Mouse (Mus musculus) hindlimb bud, embryonic 11.5 days (tissue): ENCODE measurements around the gene Espl1.
"Not testable (repeated sequence)": the region's sequence is repeated elsewhere in the genome, so short reads cannot be mapped to it uniquely, and the experiment has no call there.

Source experiments
- DNase-seq: peaks from one replicate; pipeline ENCODE4 v3.0.0-alpha.2; 2012; ENCODE audit warnings: low read depth, low spot score; ENCODE audit errors: extremely low spot score

Gene Espl1

GRCm38 (mm10) chr15:102335254-102335653 lies 39.2 kb downstream of the Espl1 start:
- no peak for DNase-seq

- DNase-seq: not testable (repeated sequence)
These were observed 39.9 kb downstream of the Espl1 start for GRCm38 (mm10) chr15:102335925-102336324.

GRCm38 (mm10) chr15:102336946-102337345 lies 40.9 kb downstream of the Espl1 start:
- DNase-seq: no peak

- DNase-seq: no peak
These were observed 43.5 kb downstream of the Espl1 start for GRCm38 (mm10) chr15:102339612-102340011.

- DNase-seq: no peak
These were observed 45.5 kb downstream of the Espl1 start for GRCm38 (mm10) chr15:102341580-102341979.

- DNase-seq: no peak
These were observed 48.4 kb downstream of the Espl1 start for GRCm38 (mm10) chr15:102344490-102344889.

- no peak for DNase-seq
These were observed 50.4 kb downstream of the Espl1 start for GRCm38 (mm10) chr15:102346444-102346843.

- DNase-seq: peak; percentile 88
These were observed 54.3 kb downstream of the Espl1 start, which contains the start of gene Aaas for GRCm38 (mm10) chr15:102350138-102350941. Aaas (minus strand) TSS chr15:102350771.

- DNase-seq: no peak
These were observed 54.9 kb downstream of the Espl1 start for GRCm38 (mm10) chr15:102350942-102351291.

GRCm38 (mm10) chr15:102352177-102352576 lies 56.1 kb downstream of the Espl1 start:
- DNase-seq: no peak

- DNase-seq: no peak
These were observed 57.9 kb downstream of the Espl1 start for GRCm38 (mm10) chr15:102353986-102354385.

GRCm38 (mm10) chr15:102355134-102355870 lies 59.2 kb downstream of the Espl1 start:
- no peak for DNase-seq

- no peak for DNase-seq
These were observed 59.9 kb downstream of the Espl1 start for GRCm38 (mm10) chr15:102355871-102356441.

- DNase-seq: no peak
These were observed 60.6 kb downstream of the Espl1 start for GRCm38 (mm10) chr15:102356501-102357325.

GRCm38 (mm10) chr15:102358126-102358525 lies 62.1 kb downstream of the Espl1 start:
- DNase-seq: no peak

GRCm38 (mm10) chr15:102358834-102359233 lies 62.8 kb downstream of the Espl1 start:
- DNase-seq: no peak

- no peak for DNase-seq
These were observed 66.6 kb downstream of the Espl1 start for GRCm38 (mm10) chr15:102362648-102363047.

GRCm38 (mm10) chr15:102364678-102365077 lies 68.6 kb downstream of the Espl1 start:
- DNase-seq: no peak

GRCm38 (mm10) chr15:102366238-102366637 lies 70.2 kb downstream of the Espl1 start:
- no peak for DNase-seq

GRCm38 (mm10) chr15:102366733-102367344 lies 70.8 kb downstream of the Espl1 start, which contains the start of gene Sp7:
Sp7 (minus strand) TSS chr15:102367182.
- DNase-seq: no peak
